Mouse (Mus musculus): Measurements from ENCODE around the gene Ostc. TPM values are rescaled to one million over a fixed set of nuclear protein-coding genes. Genes with fewer than 3 reads are reported as not detected.

Gene Ostc
- total and polyA plus RNA-seq, 2 experiments from 2014 or later: 99.9 to 160 TPM

GRCm38 (mm10) chr3:130694705-130695104, 14.5 kb downstream of the Ostc start:
- H3K4me2 ChIP-seq (ENCODE audit: low read depth, low read length, poor library complexity, severe bottlenecking): no peak overlapping the region
- 92% methylated on average over 7 of the region's 7 CpGs for WGBS
- no peak for TF ChIP-seq CTCF (IDR thresholded peaks at IDR 0.05)
- no peak overlapping the region for H3K4me3 ChIP-seq (ENCODE audit: low read depth, low read length)
- DNase-seq (ENCODE audit: low spot score) (no peak), ATAC-seq (ENCODE audit: low FRiP score) (0 out of 2 replicates have a peak, but pooled peaks have one; percentile 27)
- peaks cover 24% of the 10 kb centered on the region for H3K36me3 ChIP-seq (ENCODE audit: insufficient read depth, low read length)
- no peak overlapping the region for H3K27ac ChIP-seq (ENCODE audit: low read depth, low read length)
- H3K4me1 ChIP-seq (ENCODE audit: insufficient read depth, low read length): peaks cover 6% of the 10 kb centered on the region; the same call in 1 of the 2 replicates
- H3K9ac ChIP-seq (replicated peaks; ENCODE audit: low read length, poor library complexity, severe bottlenecking): no peak overlapping the region
- H3K9me3 ChIP-seq (ENCODE audit: low read length): no peaks in the 10 kb centered on the region
- H3K27me3 ChIP-seq (ENCODE audit: insufficient read depth, low read length): no peaks in the 10 kb centered on the region

GRCm38 (mm10) chr3:130694041-130694593, 15.1 kb downstream of the Ostc start:
- H3K36me3 ChIP-seq (ENCODE audit: insufficient read depth, low read length): peaks cover 20% of the 10 kb centered on the region
- H3K4me3 ChIP-seq (ENCODE audit: low read depth, low read length): no peak overlapping the region
- 70% methylated on average over 9 of the region's 9 CpGs for WGBS
- H3K9me3 ChIP-seq (ENCODE audit: low read length): no peaks in the 10 kb centered on the region
- no peak overlapping the region for H3K4me2 ChIP-seq (ENCODE audit: low read depth, low read length, poor library complexity, severe bottlenecking)
- ATAC-seq (ENCODE audit: low FRiP score) (no peak), DNase-seq (ENCODE audit: low spot score) (peak; percentile 59)
- no peak overlapping the region for H3K27ac ChIP-seq (ENCODE audit: low read depth, low read length)
- TF ChIP-seq CTCF (IDR thresholded peaks at IDR 0.05): peak; percentile 84
- no peaks in the 10 kb centered on the region for H3K27me3 ChIP-seq (ENCODE audit: insufficient read depth, low read length)
- no peak overlapping the region for H3K9ac ChIP-seq (replicated peaks; ENCODE audit: low read length, poor library complexity, severe bottlenecking)
- H3K4me1 ChIP-seq (ENCODE audit: insufficient read depth, low read length): peaks cover 6% of the 10 kb centered on the region; the same call in 1 of the 2 replicates

GRCm38 (mm10) chr3:130691596-130692170, 17.6 kb downstream of the Ostc start:
- Histone ChIP-seq H3K4me3 (ENCODE audit: low read depth, low read length) (peak overlapping the region; percentile 14), H3K4me2 (ENCODE audit: low read depth, low read length, poor library complexity, severe bottlenecking) (peak overlapping the region; percentile 44), H3K9ac (replicated peaks; ENCODE audit: low read length, poor library complexity, severe bottlenecking) (no peak overlapping the region), H3K4me1 (ENCODE audit: insufficient read depth, low read length) (peaks cover 6% of the 10 kb centered on the region; the same call in 1 of the 2 replicates), H3K27me3 (ENCODE audit: insufficient read depth, low read length) (no peaks in the 10 kb centered on the region), H3K36me3 (ENCODE audit: insufficient read depth, low read length) (peaks cover 9% of the 10 kb centered on the region), H3K27ac (ENCODE audit: low read depth, low read length) (no peak overlapping the region), H3K9me3 (ENCODE audit: low read length) (no peaks in the 10 kb centered on the region)
- WGBS: 33% methylated on average over 12 of the region's 12 CpGs
- ATAC-seq (ENCODE audit: low FRiP score): no peak
- TF ChIP-seq CTCF (IDR thresholded peaks at IDR 0.05): no peak
- no peak for DNase-seq (ENCODE audit: low spot score)

- H3K36me3 ChIP-seq (ENCODE audit: insufficient read depth, low read length): peaks cover 9% of the 10 kb centered on the region
- no peak overlapping the region for H3K27ac ChIP-seq (ENCODE audit: low read depth, low read length)
- no peaks in the 10 kb centered on the region for H3K27me3 ChIP-seq (ENCODE audit: insufficient read depth, low read length)
- peak overlapping the region; percentile 33; the same call in 1 of the 2 replicates for H3K9ac ChIP-seq (replicated peaks; ENCODE audit: low read length, poor library complexity, severe bottlenecking)
- H3K9me3 ChIP-seq (ENCODE audit: low read length): no peaks in the 10 kb centered on the region
- ATAC-seq (ENCODE audit: low FRiP score): no peak
- DNase-seq (ENCODE audit: low spot score): no peak
- H3K4me1 ChIP-seq (ENCODE audit: insufficient read depth, low read length): peaks cover 6% of the 10 kb centered on the region; the same call in 1 of the 2 replicates
- 17% methylated on average over 20 of the region's 20 CpGs for WGBS
- TF ChIP-seq CTCF (IDR thresholded peaks at IDR 0.05): peak; percentile 72
- peak overlapping the region; percentile 14 for H3K4me3 ChIP-seq (ENCODE audit: low read depth, low read length)
- peak overlapping the region; percentile 44 for H3K4me2 ChIP-seq (ENCODE audit: low read depth, low read length, poor library complexity, severe bottlenecking)
Measured at GRCm38 (mm10) chr3:130690834-130691595, 18.2 kb downstream of the Ostc start.

- Histone ChIP-seq H3K36me3 (ENCODE audit: insufficient read depth, low read length) (peaks cover 1% of the 10 kb centered on the region; the same call in 1 of the 2 replicates), H3K27me3 (ENCODE audit: insufficient read depth, low read length) (no peaks in the 10 kb centered on the region), H3K27ac (ENCODE audit: low read depth, low read length) (no peak overlapping the region), H3K4me1 (ENCODE audit: insufficient read depth, low read length) (peaks cover 6% of the 10 kb centered on the region; the same call in 1 of the 2 replicates), H3K9ac (replicated peaks; ENCODE audit: low read length, poor library complexity, severe bottlenecking) (no peak overlapping the region), H3K9me3 (ENCODE audit: low read length) (no peaks in the 10 kb centered on the region), H3K4me3 (ENCODE audit: low read depth, low read length) (no peak overlapping the region), H3K4me2 (ENCODE audit: low read depth, low read length, poor library complexity, severe bottlenecking) (no peak overlapping the region; the same call in 1 of the 2 replicates)
- peak; percentile 62; the same call in 1 of the 2 replicates for ATAC-seq (ENCODE audit: low FRiP score)
- TF ChIP-seq CTCF (IDR thresholded peaks at IDR 0.05): peak; percentile 97
- 16% methylated on average over 12 of the region's 12 CpGs for WGBS
- DNase-seq (ENCODE audit: low spot score): peak; percentile 92
Measured at GRCm38 (mm10) chr3:130689630-130690029, 19.6 kb downstream of the Ostc start.

Data from midbrain, postnatal 0 days (tissue).